Mouse (Mus musculus): ENCODE measurements at regions not wholly inside any gene's neighbourhood (a gene's known extent, or its start where the extent isn't known, plus 50 kb on each side); places are given as distances from the start of the nearest gene placed in this dataset.

- TF ChIP-seq EP300 (IDR thresholded peaks at IDR 0.05; ENCODE audit: insufficient read depth, low read depth, low read length) (no peak), CTCF (IDR thresholded peaks at IDR 0.05; ENCODE audit: low read depth, low read length) (no peak)
These were observed 92.4 kb upstream of the Hnrnpk start for GRCm38 (mm10) chr13:58495390-58496073.

Measured in ES-Bruce4 (cell line).